Mouse (Mus musculus): ENCODE measurements around the gene Zfp512.
"Not testable (repeated sequence)": the region's sequence is repeated elsewhere in the genome, so short reads cannot be mapped to it uniquely, and the experiment has no call there.

GRCm38 (mm10) chr5:31434727-31435126 lies 17.5 kb upstream of the Zfp512 start:
- TF ChIP-seq POLR2A, CTCF (IDR thresholded peaks at IDR 0.05; ENCODE audit: extremely low read depth, insufficient read depth, low read length): not testable (repeated sequence)

Data from cortical plate, adult 2 months (tissue).